Mouse (Mus musculus): ENCODE measurements around the gene Scoc. TPM values are rescaled to one million over a fixed set of nuclear protein-coding genes. Genes with fewer than 3 reads are reported as not detected.

Gene Scoc
- polyA plus RNA-seq, 1 experiment from 2014 or later: 121 TPM

DNA sequence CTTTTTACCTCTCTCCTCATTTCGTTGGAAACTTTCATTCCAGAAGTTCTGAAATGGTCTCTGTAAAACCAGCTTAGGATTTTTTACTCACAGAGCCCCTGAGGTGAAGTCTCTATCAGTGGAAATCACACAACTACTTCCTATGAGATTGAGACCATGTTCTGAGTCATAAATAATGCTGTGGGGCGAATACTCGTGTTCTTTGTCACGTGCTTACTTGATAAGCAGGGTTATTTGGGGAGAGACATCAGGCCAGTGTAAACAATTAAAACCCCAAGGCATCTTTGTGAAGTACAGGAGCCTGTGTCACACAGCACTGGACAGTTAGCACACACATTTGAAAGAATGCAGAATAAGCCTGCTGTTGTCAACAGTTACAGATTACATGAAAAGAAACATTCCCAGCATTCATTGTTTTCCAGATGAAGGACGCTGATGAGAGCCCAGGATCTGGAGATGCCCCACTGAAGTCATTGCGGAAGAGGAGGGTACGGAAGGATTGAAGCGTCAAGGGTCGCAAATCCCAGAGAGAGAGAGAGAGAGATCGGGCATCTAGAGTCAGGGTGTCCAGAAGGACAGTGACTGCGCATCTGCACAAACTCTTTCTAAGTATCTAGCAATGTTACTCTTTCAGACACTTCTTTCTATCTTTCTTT is 32.0 kb downstream of the Scoc start:
- ATAC-seq (ENCODE audit: low FRiP score, low read depth): no peak
- Histone ChIP-seq H3K36me3 (no peaks in the 10 kb centered on the region), H3K27me3 (no peaks in the 10 kb centered on the region), H3K27ac (no peak overlapping the region), H3K4me3 (no peak overlapping the region), H3K4me2 (replicated peaks) (no peak overlapping the region), H3K9ac (no peak overlapping the region), H3K9me3 (no peaks in the 10 kb centered on the region), H3K4me1 (no peaks in the 10 kb centered on the region)
- 73% methylated on average over 11 of the region's 11 CpGs for WGBS

DNA sequence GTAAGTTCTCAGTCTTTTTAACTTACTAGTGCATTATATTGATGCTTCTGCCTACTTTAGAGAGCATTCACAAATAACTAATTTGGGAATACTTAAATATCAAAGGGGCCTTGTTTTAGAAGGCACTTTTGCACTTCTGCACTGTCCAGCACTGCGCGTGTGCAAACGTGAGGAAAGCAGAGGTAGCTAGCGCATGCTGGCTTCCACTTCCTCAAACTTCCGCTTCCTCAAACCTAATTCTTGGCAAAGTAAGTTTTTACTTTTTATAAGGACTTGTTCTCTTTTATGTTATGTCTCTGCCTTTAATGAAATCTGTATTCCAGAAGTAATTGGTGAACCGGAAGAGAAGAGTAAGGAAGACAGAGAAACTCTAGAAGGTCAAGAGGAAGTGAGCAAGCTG is 33.0 kb downstream of the Scoc start:
- no peaks in the 10 kb centered on the region for H3K4me1 ChIP-seq
- no peak overlapping the region for H3K4me2 ChIP-seq (replicated peaks)
- H3K27ac ChIP-seq: no peak overlapping the region
- no peak for ATAC-seq (ENCODE audit: low FRiP score, low read depth)
- no peak overlapping the region for H3K4me3 ChIP-seq
- WGBS: 90% methylated on average over 6 of the region's 6 CpGs
- H3K27me3 ChIP-seq: no peaks in the 10 kb centered on the region
- no peaks in the 10 kb centered on the region for H3K9me3 ChIP-seq
- H3K9ac ChIP-seq: no peak overlapping the region
- no peaks in the 10 kb centered on the region for H3K36me3 ChIP-seq

DNA sequence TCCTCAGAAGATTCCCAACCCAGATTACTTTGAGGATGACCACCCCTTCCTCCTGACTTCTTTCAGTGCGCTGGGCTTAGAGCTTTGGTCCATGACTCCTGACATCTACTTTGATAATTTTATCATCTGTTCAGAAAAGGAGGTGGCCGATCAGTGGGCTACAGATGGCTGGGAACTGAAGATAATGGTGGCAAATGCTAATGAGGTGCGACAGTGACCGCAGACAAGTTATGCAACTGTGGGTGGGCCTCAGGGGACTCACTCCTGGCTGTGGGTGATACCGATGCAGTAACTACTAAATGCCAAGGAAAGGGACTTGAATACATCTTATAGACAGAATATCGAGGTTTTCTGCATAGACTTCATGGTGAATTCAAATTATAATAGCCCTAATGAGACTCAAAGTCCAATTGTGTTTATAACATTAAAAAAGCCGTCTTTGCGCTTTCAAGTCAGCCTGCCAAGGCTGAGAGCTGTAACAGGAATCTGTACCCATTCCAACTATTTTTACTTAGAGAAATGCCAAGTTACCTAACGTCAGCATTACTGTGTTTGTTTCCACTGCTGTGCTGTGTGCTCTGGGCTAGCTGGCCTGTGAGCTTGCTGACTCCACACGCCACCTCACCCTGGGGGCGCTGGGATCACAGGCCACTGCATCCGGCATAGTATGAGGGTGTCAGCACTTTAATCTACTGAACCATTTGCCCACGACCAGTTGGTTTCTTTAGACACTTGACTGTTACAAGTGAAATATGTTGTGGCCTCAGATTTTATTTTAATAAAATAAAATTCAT is 35.0 kb downstream of the Scoc start:
- Histone ChIP-seq H3K9me3 (no peaks in the 10 kb centered on the region), H3K27ac (no peak overlapping the region), H3K9ac (no peak overlapping the region), H3K4me3 (no peak overlapping the region), H3K4me2 (replicated peaks) (no peak overlapping the region), H3K4me1 (no peaks in the 10 kb centered on the region), H3K36me3 (no peaks in the 10 kb centered on the region), H3K27me3 (no peaks in the 10 kb centered on the region)
- 73% methylated on average over 13 of the region's 13 CpGs for WGBS
- ATAC-seq (ENCODE audit: low FRiP score, low read depth): no peak

DNA sequence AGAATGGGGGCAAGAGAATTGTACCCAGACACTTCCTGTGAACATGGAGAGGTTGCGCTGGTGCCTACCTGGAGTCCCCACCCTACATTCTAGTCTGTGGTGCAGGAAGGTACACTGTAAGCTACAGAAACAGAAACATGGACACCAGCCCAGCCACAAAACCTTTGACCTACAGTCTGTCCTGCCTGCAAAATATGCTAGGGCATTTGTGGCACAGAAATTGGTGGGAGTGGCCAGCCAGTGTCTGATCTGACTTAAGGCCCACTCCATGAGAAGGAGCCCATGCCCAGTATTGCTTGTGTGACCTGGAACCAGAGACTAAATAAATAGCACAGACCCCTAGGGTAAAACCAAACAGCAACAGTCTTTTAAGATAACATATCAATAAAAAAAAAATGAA is 36.8 kb downstream of the Scoc start:
- Histone ChIP-seq H3K4me3 (no peak overlapping the region), H3K9ac (no peak overlapping the region), H3K27ac (no peak overlapping the region), H3K4me1 (no peaks in the 10 kb centered on the region), H3K27me3 (no peaks in the 10 kb centered on the region), H3K9me3 (no peaks in the 10 kb centered on the region), H3K36me3 (no peaks in the 10 kb centered on the region), H3K4me2 (replicated peaks) (no peak overlapping the region)
- no peak for ATAC-seq (ENCODE audit: low FRiP score, low read depth)
- 96% methylated on average over 1 of the region's 1 CpGs for WGBS

DNA sequence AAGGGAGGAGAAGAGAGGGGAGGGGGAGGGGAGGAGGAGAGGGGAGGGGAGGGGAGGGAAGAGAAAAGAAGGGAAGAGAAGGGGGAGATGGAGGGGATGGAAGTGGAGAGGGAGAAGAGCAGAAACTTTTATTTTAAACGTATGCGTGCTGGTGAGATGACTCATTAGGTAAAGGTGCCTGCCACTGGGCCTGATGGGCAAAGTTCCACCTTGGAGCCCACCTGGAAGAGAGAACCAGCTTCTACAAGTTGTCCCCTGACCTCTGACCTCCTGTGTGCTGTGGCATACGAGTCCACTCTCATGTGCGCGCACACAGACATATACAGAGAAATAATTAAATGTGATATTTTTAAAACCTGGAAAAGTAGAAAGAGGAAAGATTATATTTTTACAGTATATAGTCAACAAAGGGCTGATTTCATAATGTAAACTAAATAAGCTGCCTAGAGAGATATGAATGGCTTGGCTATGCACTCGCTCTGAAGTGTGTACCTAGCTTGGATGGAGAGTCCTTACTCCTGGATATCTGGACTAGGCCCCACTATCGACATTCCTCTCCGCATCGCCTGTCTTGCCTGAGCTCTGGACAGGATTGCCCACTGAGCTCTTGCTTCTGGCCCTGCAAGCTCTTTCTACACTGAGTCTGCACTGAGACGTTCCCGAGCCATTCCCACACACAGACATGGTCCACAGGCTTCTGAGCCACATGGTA is 39.2 kb downstream of the Scoc start:
- no peak overlapping the region for H3K4me2 ChIP-seq (replicated peaks)
- H3K36me3 ChIP-seq: no peaks in the 10 kb centered on the region
- no peaks in the 10 kb centered on the region for H3K27me3 ChIP-seq
- H3K9me3 ChIP-seq: no peaks in the 10 kb centered on the region
- ATAC-seq (ENCODE audit: low FRiP score, low read depth): no peak
- no peaks in the 10 kb centered on the region for H3K4me1 ChIP-seq
- H3K27ac ChIP-seq: no peak overlapping the region
- 91% methylated on average over 11 of the region's 11 CpGs for WGBS
- no peak overlapping the region for H3K9ac ChIP-seq
- H3K4me3 ChIP-seq: no peak overlapping the region

DNA sequence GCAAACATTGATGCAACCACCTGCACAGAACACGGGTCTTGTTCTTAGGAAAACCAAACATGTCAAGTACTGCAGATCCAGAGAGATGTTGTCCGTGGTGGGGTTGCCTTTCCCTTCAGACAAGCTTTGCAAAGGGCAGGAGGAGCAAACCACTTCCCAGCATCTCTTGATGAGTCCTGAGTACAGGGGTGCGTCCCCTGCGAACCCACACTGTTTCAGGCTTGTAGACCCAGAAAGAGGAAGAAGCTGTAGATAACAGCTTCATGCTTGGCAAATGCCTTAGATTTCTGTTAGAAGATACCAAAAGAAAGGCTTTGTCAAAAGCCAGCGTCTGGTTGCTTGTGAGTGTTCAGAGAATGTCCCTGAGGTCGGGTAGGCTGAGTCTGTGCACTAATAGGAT is 40.2 kb downstream of the Scoc start:
- 86% methylated on average over 6 of the region's 6 CpGs for WGBS
- H3K27ac ChIP-seq: no peak overlapping the region
- no peaks in the 10 kb centered on the region for H3K9me3 ChIP-seq
- H3K4me3 ChIP-seq: no peak overlapping the region
- no peaks in the 10 kb centered on the region for H3K27me3 ChIP-seq
- H3K36me3 ChIP-seq: no peaks in the 10 kb centered on the region
- no peak overlapping the region for H3K9ac ChIP-seq
- no peak overlapping the region for H3K4me2 ChIP-seq (replicated peaks)
- no peaks in the 10 kb centered on the region for H3K4me1 ChIP-seq
- no peak for ATAC-seq (ENCODE audit: low FRiP score, low read depth)

- H3K4me1 ChIP-seq: no peaks in the 10 kb centered on the region
- H3K9me3 ChIP-seq: no peaks in the 10 kb centered on the region
- H3K4me3 ChIP-seq: no peak overlapping the region
- no peak overlapping the region for H3K4me2 ChIP-seq (replicated peaks)
- H3K36me3 ChIP-seq: no peaks in the 10 kb centered on the region
- no peak for ATAC-seq (ENCODE audit: low FRiP score, low read depth)
- 94% methylated on average over 15 of the region's 15 CpGs for WGBS
- H3K27ac ChIP-seq: no peak overlapping the region
- no peak overlapping the region for H3K9ac ChIP-seq
- H3K27me3 ChIP-seq: no peaks in the 10 kb centered on the region
Measured at GRCm38 (mm10) chr8:83416878-83417277, 41.3 kb downstream of the Scoc start.

- no peak overlapping the region for H3K27ac ChIP-seq
- H3K4me2 ChIP-seq (replicated peaks): no peak overlapping the region
- WGBS: 81% methylated on average over 7 of the region's 7 CpGs
- ATAC-seq (ENCODE audit: low FRiP score, low read depth): no peak
- no peaks in the 10 kb centered on the region for H3K9me3 ChIP-seq
- no peaks in the 10 kb centered on the region for H3K36me3 ChIP-seq
- no peaks in the 10 kb centered on the region for H3K27me3 ChIP-seq
- no peak overlapping the region for H3K9ac ChIP-seq
- 0 out of 2 replicates have a peak, but pooled peaks cover 3% of the 10 kb centered on the region for H3K4me1 ChIP-seq
- no peak overlapping the region for H3K4me3 ChIP-seq
Measured at GRCm38 (mm10) chr8:83408496-83408895, 49.7 kb downstream of the Scoc start.

GRCm38 (mm10) chr8:83406836-83407235 is 51.4 kb downstream of the Scoc start:
- no peaks in the 10 kb centered on the region for H3K36me3 ChIP-seq
- no peak overlapping the region for H3K27ac ChIP-seq
- no peak overlapping the region for H3K9ac ChIP-seq
- ATAC-seq (ENCODE audit: low FRiP score, low read depth): no peak
- no peaks in the 10 kb centered on the region for H3K9me3 ChIP-seq
- no peaks in the 10 kb centered on the region for H3K27me3 ChIP-seq
- no peak overlapping the region for H3K4me3 ChIP-seq
- 0 out of 2 replicates have a peak, but pooled peaks cover 3% of the 10 kb centered on the region for H3K4me1 ChIP-seq
- no peak overlapping the region for H3K4me2 ChIP-seq (replicated peaks)
- WGBS: 21% methylated on average over 6 of the region's 6 CpGs

- Histone ChIP-seq H3K27ac (no peak overlapping the region), H3K4me2 (replicated peaks) (no peak overlapping the region), H3K27me3 (no peaks in the 10 kb centered on the region), H3K4me3 (no peak overlapping the region), H3K9ac (no peak overlapping the region), H3K9me3 (no peaks in the 10 kb centered on the region), H3K36me3 (no peaks in the 10 kb centered on the region), H3K4me1 (0 out of 2 replicates have a peak, but pooled peaks cover 3% of the 10 kb centered on the region)
- ATAC-seq (ENCODE audit: low FRiP score, low read depth): no peak
- 72% methylated on average over 10 of the region's 10 CpGs for WGBS
Measured at GRCm38 (mm10) chr8:83405548-83405947, 52.6 kb downstream of the Scoc start.

GRCm38 (mm10) chr8:83397726-83398125 is 60.5 kb downstream of the Scoc start:
- H3K27me3 ChIP-seq: no peaks in the 10 kb centered on the region
- 72% methylated on average over 4 of the region's 4 CpGs for WGBS
- H3K36me3 ChIP-seq: no peaks in the 10 kb centered on the region
- no peaks in the 10 kb centered on the region for H3K4me1 ChIP-seq
- H3K4me2 ChIP-seq (replicated peaks): no peak overlapping the region
- H3K9ac ChIP-seq: no peak overlapping the region
- H3K9me3 ChIP-seq: no peaks in the 10 kb centered on the region
- H3K27ac ChIP-seq: no peak overlapping the region
- no peak overlapping the region for H3K4me3 ChIP-seq
- no peak for ATAC-seq (ENCODE audit: low FRiP score, low read depth)

- Histone ChIP-seq H3K27me3 (no peaks in the 10 kb centered on the region), H3K4me3 (no peak overlapping the region), H3K9ac (no peak overlapping the region), H3K4me2 (replicated peaks) (no peak overlapping the region), H3K27ac (no peak overlapping the region), H3K4me1 (no peaks in the 10 kb centered on the region), H3K36me3 (no peaks in the 10 kb centered on the region), H3K9me3 (no peaks in the 10 kb centered on the region)
- WGBS: 87% methylated on average over 6 of the region's 6 CpGs
- ATAC-seq (ENCODE audit: low FRiP score, low read depth): no peak
Measured at GRCm38 (mm10) chr8:83396680-83397079, 61.5 kb downstream of the Scoc start.

Data from limb, embryonic 13.5 days (tissue).